Mouse (Mus musculus): ENCODE data around the gene Cfap298.

Cfap298 gene

DNA sequence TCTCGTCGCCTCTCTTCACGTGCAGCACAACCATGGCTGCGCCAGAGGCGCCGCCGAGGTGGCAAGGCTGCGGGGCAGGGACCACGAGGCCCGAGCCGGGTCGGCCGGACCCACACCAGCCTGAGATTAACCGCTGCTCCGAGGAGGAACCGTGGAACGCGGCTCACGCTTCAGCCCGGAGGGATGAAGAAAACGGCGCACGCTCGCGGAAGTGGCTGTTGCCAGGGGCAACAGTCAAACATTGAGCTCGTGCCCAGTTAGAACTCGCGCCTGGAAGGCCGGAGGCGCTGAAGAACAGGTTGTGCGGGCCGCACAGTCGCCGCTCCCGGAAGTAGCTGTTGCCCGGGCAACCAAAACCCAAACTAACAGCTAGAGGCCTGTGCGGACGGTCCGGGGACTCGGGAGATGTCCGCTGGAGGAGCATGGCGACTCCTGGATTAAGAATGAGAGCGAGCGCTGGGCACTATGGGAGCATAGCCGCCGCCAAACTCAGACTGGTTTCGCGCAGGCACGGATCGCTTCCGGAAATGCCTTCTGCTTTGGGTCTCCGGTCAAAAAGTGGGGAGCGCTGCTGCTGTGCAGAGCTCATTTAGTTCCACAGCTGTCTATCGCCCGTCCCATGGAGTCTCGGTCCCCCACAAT, at the start of gene Cfap298:
Cfap298 (minus strand) TSS at position 428 of the 642 bp plus-strand sequence.
- peak; percentile 95 for DNase-seq (ENCODE audit: low spot score)

DNA sequence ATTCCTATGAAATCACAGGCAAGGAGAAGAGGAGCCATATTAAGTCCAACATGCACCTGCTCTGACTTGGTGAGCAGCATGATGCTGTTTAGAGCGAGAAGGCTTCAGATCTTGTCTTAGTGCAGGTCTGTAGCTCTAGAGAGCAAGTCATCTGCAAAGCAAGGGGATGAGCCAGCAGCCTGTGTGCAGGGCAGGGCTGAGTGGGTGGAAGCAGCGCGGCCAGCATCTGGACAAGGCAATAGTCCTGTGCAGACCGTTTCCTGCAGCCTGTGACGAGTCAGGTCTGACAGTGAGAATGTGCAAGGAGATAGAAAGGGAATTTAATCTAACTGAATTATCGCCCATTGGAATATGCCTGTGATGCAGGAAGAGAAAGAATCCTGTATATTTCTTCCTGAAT, 36.1 kb upstream of the Cfap298 start:
- DNase-seq (ENCODE audit: low spot score) = no peak

DNA sequence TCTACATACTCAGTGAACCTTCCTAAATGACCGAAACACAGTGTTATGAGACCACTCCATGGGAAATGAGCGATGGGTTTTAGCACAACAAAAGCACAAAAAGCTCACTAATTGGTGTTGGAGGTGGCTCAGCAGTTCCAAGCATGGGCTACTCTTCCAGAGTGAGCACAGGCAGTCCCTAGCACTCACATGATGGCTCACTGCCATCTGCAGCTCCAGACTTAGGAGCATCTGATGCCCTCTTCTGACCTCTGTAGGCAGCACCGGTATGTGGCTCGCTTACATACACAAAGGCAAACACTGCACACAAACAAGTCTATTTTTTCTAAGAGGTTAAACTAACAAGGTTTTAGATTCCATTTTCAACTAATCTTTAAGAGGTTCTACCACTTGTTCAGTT, 31.3 kb upstream of the Cfap298 start:
- no peak for DNase-seq (ENCODE audit: low spot score)

DNA sequence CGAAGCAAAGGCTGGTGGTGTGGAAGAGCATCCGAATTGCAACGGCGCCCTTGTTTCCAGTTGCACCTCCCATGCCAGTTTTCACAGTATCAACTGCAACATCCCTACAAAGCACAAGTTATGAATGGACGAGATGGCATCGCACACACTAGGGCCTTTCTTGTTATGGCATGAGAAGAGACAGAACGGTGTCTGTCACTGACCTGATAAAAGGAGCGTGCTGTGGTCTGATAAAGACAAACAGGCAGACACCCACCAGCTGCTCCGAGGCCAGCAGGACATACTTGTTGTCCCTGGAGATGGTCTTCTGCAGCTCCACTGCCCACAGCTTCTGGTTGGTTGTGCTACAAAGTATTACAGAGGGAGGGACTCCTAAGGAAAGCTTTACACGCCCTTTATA, 29.4 kb upstream of the Cfap298 start:
- DNase-seq (ENCODE audit: low spot score) = no peak

DNA sequence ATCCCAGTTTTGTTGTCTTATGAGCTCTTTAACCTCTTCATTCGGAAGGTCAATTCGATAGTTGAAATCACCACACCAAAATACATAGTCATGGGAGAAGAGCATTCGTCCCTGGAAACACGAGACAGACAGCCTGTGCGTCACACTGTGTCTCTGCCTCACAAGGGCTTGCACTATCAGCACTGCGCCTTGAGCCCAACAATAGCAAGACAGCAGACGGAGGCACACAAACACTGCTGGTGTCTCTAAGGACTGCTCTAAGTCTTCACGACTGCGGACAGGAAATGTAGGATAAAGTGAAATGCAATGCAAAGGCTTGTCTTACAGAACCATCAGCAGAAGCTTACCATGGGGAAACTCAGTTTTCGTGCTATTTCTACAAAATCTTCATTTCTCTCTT, 29.0 kb upstream of the Cfap298 start:
- no peak for DNase-seq (ENCODE audit: low spot score)

DNA sequence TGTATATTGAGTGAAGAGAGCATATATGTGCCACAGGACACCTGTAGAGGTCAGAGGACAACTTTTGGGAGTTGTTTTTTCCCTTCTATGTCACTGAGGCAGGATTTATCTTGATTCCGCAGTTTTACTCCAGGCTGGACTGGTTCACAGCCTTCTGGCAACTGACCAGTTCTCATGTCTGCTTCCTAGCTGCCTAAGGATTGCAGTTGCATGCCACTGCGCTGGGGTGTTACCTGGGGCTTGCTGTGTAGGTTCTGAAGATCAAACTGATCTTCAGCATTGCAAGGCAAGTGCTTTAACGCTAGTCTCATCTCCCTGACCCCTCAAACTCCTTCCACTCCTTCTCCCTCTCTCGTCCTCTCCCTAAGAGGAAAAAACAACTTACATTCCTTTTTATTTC, 28.3 kb upstream of the Cfap298 start:
- no peak for DNase-seq (ENCODE audit: low spot score)

DNA sequence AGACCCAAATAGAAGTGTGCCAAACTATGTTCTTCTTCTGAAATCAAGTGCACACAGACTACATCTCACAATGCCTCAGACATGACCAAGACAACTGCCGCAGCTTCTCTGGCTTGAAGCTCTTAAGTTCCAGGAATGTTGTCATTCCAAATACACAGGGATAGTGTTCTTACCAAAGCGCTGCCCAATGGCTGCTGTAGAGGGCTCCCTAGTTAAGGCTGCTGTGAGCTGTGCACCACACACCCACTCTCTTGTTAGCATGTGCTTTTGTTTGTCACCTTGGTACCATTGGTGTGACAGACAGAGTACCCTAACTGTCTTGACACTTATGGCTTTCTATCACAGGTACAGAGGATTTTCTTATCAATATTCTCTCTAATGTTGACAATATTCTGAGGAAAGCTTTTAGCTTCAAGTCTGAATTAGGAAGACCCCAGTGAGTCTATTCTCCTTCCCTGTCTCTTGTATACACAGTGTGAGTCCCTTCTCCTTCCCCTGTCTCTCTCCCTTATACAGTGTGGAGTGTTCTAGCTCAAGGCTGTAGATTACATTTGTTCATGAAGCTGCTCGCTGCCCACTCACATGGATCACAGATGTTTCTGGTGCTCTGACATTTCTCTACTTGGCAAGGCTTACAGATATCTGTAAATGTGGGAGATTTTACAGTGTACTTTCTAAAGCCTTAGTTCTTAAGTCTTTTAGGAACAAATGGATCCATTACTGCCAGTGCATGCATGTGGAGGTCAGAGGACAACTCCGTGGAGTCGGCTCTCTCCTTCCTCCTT, 23.6 kb upstream of the Cfap298 start:
- DNase-seq (ENCODE audit: low spot score) = no peak

DNA sequence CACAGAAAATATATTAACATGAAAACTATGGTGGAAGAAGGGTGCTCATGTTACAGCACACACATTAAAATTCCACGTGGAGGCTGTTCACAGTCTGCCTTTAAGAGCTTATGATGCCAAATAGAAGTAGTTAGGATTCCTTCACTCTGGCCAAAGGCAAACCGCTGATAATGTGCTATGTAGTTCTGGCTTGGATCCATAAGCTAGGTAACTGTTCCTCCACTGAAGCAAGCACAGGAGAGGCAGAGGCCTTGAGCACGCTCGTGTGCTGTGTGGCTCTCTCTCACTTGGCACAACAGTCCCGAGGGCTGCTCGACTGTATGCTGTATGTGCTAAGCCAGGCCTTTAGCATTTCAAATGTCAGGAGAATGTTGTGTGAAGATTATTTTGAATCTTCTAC, 20.6 kb upstream of the Cfap298 start:
- no peak for DNase-seq (ENCODE audit: low spot score)

DNA sequence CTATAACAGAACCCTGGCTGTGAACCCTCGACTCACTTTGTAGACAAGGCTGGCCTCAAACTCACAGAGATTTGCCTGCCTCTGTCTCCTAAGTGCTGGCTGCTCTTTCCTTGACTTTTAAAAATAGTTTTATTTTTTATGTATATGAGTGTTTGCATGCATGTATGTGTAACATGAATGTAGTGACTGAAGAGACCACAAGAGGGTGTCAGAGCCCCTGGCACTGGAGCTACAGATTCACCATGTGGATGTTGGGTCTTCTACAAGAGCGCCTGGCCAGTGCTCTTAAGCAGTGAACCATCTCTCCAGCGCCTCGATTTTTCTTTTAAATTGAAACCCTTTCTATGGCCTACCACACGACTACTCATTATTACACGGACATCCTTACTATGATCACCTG, 18.9 kb upstream of the Cfap298 start:
- no peak for DNase-seq (ENCODE audit: low spot score)

DNA sequence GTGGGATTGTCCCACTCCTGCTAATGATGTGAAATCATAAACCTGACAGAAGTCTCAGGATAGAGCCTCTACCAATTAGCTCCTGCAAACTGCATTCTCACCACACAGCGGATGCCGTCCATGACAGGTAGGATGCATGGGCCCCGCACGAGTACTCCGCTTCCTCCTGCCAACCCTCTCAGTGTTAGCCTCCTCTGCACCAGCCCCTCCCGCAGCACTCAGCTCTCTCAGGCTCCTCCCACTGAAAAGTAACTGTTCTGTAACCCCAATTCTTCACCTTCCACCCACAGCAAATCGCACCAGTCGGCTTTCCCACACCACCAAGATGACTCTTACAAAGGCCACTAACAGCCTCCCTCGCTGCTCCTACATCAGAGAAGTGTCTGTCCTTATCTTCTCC, 18.2 kb upstream of the Cfap298 start:
- DNase-seq (ENCODE audit: low spot score) = no peak

DNA sequence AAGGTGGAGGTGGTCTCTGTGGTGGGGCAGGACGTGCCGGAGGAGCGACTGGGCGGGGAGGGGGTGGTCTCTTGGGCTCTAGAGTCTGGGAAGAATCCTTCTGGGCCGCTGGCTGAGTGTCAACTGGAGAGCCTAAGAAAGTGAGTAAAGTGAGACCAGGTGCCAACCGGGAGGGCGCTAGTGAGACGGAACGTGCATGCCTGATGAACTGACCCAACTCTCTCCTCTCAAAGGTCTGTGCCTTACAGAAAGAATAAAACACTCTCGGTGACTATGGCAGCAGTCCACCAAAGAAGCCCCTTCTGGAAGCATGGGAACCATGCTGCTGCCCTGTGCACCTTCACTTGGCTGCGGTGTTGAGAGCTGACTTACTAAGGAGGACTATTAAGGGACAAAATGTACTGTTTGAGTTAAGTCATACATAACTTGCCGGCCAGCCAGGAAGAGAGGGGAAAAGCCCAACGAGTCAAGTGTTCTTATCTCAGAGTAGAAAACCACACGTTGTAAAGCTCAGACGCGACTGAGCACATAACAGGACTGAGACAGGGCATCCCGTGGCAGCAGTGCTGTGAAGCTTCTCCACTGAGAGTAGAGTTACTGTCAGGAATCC, 15.5 kb upstream of the Cfap298 start:
- peak; percentile 71 for DNase-seq (ENCODE audit: low spot score)

DNA sequence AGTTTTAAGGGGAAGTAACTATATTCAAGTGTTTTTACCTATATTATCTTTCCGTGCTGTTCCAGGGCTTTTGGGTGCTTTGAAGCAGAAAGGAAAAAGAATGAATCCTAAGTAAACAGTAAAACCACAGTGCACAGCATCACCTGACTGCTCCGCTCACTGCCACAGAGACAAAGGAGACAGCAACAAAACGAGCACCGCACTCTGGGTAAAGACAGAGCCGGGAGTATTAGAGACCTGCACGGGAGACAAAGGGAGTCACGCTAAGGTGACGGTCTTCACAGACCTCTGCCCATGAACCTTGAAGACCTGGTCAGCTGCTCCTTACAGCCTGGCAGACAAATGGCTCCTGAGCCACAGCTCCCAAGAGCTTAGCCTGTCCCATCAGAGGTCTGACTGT, 12.1 kb upstream of the Cfap298 start:
- no peak for DNase-seq (ENCODE audit: low spot score)

DNA sequence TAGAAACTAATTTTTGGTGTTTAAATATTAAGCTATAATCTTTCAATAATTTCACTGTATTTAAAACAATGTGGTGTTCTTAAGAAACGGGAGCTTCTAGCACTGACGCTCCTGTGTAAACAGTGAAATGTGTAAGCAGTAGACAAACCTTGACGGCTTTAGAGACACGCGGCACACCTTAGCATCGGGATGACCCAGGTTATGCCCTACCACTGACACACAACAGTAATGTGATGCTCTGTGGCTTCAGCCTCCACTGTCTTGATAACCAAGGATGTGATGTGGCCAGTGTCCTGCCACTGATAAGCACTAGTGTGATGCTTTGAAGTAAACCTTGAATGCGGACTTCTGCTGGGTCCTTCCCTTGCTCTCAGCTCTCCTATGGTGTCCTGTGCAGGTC, 6.3 kb upstream of the Cfap298 start:
- no peak for DNase-seq (ENCODE audit: low spot score)

DNA sequence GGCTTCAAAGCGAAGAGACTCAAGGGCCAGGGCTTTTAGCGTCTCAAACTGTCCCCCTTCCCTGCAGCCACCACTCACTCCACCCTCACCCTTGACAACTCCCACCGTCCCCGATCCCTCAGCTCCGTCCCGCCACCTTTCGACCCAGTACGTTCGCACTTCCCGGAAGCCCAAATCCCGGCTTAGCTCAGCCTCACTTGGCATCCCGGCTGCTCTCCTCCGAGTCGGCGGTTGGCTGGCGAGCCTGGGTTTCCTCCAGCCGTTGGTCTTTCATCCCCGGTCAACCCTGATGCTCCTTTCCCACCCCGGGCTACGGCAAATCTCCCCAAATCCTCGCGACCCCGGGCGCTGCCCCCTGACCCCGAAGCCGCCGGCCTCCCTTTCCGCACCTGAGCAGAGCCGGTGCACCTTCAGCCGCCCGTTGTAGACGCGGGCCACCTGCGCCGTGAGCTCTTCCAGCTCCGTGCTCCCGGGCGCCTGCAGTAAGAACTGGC, 674 bp downstream of the Cfap298 start:
- DNase-seq (ENCODE audit: low spot score) = peak; percentile 55

DNA sequence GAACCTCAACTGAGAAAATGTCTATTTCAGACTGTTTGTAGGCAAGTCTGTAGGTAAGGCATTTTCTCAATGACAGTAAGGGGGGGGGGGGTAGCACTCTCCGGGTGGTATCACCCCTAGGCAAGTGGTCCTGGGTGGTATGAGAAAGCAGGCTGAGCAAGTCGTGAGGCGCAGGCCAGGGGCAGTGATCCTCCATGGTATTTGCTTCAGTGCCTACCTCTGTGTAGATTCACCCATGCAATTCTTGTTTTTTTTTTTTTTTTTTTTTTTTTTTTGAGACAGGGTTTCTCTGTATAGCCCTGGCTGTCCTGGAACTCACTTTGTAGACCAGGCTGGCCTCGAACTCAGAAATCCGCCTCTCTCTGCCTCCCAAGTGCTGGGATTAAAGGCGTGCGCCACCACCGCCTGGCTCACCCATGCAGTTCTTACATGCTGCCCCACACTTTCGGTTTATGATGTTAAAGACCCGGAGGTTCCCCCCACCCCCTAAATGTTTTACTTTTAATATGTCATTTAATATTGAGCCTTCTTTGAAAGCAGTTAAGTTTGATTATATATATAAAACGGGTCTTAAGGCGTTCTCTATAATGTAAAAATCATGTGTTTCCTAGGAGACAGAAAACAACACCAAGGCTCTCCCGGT, 1.3 kb downstream of the Cfap298 start:
- no peak for DNase-seq (ENCODE audit: low spot score)

DNA sequence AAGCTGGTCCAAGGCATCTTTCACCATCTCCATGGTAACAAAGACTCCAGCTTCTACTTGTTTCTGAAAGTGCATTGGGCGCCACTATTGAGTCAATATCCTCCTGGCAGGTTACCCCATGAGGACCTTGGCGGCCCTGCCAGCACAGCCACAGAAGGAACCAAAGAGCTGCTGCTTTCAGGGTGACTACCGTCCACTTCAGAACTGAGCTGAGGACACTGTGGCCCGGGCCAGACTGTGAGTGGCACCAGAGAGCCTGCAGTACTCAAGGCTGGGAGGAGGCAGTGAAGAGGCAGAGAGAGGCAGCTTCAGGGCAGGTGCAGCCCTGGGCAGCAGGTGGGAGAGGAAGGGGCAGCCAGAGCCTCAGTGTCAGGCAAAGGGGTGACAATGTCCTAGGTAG, 7.5 kb downstream of the Cfap298 start:
- DNase-seq (ENCODE audit: low spot score) = no peak

DNA sequence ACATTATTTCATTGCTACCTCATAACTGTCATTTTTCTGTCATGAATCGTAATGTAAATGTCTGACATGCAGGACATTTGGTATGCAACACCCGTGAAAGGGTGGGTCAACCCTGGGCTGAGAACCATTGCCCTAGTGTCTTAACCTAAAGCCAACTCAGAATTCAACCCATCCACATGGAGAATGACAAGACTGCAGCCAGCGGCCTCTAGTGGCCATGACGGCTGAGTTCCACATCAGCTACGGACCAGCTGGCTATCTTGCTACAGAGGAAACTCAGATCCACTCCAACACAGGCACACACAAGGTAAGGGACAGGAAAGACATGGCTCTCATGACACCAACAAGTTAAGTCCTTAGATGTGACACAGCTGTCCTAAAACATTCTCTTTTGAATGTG, 9.5 kb downstream of the Cfap298 start:
- DNase-seq (ENCODE audit: low spot score) = peak; percentile 68

DNA sequence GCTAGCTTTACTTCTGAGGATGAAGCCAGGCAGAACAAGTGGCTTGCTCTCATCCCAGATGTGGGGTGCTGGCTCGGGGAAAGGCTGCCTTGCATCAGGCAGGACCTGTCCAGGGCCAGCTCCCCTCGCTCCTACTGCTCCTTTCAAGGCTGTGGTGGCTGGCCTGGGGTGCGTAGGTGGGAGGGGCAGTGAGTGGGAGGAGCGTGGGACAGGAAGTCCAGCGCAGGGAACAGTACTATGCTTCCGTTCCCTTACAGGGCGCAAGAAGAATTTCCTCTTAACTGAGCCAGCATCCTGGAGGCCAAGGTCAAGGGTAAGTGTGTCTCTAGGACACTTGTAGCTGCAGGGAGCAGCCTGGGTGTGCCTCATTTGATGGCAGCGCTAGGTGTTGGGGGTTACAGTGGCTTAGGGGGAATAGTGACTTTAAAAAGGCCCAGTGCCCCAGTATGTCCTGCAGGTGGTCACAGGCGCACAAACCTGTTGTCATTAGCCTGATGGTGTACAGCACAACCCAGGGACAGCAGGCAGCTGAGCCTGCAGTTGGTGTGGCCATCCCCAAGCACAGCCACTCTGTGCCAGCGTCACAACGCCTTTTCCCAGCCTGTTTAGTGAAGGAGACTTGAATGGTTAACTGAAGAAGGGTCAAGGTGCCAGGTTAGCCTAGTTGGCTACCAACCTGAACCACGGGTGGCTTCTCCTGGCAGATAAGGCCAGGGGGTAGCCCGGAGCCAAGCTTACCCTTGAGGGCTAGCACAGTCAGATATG, 10.1 kb downstream of the Cfap298 start:
- no peak for DNase-seq (ENCODE audit: low spot score)

DNA sequence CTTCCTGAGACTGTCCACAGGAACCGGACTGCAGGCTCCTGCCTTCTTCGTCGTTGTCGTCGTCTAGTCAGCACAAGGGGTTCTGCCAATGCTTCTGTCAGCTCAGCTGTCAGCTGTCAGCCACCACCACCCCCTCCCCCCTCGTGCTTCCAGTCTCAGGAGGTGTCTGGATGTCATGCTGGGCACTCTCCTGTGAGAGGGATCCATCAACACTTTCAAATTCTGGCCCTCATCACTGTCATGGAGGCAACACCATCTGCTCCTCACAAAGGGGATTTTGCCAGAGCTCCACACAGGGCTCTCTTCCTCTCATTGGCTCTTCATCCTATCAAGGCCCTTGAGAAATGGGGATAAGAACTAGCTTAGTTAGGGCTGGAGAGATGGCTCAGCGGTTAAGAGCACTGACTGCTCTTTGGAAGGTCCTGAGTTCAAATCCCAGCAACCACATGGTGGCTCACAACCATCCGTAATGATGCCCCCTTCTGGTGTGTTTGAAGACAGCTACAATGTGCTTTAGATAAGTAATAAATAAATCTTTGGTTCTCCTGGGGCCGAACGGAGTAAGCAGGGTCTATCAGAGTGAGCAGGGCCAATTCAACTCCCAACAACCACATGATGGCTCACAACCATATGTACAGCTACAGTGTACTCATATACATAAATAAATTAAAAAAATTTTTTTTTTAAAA, 13.3 kb downstream of the Cfap298 start:
- no peak for DNase-seq (ENCODE audit: low spot score)

DNA sequence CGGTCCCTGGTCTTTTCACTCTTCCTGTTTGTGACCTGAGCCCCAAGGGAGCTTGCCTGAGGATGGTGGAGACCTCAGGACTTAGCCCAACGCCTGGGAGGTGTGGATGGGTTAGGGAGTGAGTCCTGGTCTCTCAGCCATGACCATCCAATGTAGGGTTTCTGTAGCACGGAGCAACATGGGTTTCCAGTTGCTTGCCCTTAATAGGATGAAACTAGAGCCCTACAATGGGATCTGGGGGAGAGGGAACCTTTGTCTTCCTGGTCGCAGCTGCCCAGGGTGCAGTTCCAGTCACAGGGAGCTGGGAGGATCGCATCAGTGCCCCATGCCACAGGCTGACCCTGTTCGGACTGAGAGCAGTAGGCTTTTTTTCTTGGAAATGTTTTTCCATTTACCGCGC, 17.8 kb downstream of the Cfap298 start:
- no peak for DNase-seq (ENCODE audit: low spot score)

DNA sequence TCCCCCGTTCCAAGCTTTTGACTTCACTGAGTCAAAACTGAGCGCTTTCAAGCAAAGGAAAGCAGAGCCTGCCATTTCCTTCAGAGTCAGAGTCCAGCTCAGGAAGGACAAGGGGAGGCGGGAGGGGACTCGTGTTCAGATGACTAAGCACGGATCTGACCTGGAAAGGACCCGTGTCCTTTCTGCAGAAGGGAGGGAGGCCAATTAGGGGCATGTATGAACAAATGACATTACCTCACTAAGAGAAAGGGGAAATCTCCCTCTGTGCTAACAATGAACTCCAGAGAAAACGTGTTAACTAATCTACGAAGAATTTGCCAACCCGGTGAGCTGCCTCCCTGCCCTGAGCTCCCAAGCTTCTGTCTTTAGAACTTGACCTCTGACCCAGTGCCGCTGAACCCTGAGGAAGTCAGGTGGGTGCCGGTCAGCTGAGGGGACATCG, 18.9 kb downstream of the Cfap298 start:
- no peak for DNase-seq (ENCODE audit: low spot score)
